Mouse (Mus musculus): ENCODE measurements around the gene Gigyf1. TPM values are rescaled to one million over a fixed set of nuclear protein-coding genes. Genes with fewer than 3 reads are reported as not detected.

Gene Gigyf1
- polyA plus RNA-seq, 1 experiment, result 21.5 TPM

DNA sequence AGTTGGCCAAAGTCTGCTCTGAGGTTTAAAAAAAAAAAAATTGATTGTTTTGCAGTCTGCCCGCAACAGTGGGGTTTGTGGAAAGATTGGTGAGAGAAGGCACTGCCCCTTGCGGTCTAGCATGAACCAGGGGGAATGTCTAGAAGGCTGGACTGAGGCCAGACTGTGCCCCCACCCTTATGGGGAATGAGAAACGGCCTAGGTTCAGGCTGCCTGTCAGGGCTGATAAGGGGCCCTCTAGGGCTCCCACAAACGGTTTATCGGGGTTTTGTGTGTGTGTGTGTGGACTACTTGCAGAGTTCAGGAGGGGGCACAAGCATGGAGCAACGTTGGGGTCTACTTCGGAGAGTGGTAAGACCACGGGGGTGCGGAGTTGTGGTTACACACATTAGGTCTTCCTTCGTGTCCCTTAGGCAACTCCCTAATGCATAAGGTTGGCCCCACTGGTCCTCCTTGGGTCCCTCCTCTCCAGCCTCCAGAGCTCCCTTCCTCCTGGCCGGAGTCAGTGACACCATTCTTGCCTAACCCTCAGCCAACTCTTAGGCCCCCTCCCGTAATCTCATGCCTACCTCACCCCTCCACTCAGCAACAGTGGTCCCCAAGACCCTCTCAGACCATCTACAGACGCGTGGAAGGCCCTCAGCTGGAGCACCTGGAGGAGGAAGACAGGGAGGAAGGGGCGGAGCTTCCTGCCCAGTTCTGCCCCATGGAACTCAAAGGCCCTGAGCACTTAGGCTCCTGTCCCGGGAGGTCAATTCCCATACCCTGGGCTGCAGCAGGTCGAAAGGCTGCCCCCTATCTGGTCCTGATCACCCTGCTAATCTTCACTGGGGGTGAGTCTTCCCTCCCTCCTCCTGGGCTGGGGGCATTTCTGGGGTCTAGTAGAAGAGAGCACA lies 52.6 kb downstream of the Gigyf1 start:
- DNase-seq (ENCODE audit: low read depth), result no peak

- DNase-seq (ENCODE audit: low read depth), result no peak
Measured at GRCm38 (mm10) chr5:137574470-137574901, 56.1 kb downstream of the Gigyf1 start.

Other genes with a start within 250 kb of the Gigyf1 start
- 1.1 and 1.2 TPM in 2 replicates for gene Ache, start 231.0 kb upstream of the Gigyf1 start, polyA plus RNA-seq (2012; rRNA removed)
- 12.7 and 18.3 TPM in 2 replicates for gene Ufsp1, start 223.9 kb upstream of the Gigyf1 start, polyA plus RNA-seq (2012; rRNA removed)
- 151 and 153 TPM in 2 replicates for gene Srrt, start 210.9 kb upstream of the Gigyf1 start, polyA plus RNA-seq (2012; rRNA removed)
- gene Trip6, start 204.1 kb upstream of the Gigyf1 start, polyA plus RNA-seq (2012; rRNA removed), result 51.2 and 56.0 TPM in 2 replicates
- gene Slc12a9, start 185.0 kb upstream of the Gigyf1 start, polyA plus RNA-seq (2012; rRNA removed), result 20.5 and 21.6 TPM in 2 replicates
- gene Ephb4, start 168.4 kb upstream of the Gigyf1 start, polyA plus RNA-seq (2012; rRNA removed), result 30.7 and 30.8 TPM in 2 replicates
- 0.20 TPM in 2 replicates for gene Zan, start 41.5 kb upstream of the Gigyf1 start, polyA plus RNA-seq (2012; rRNA removed)
- 40.5 and 48.9 TPM in 2 replicates for gene Pop7, start 16.0 kb upstream of the Gigyf1 start, polyA plus RNA-seq (2012; rRNA removed)
- gene Epo, start 14.7 kb downstream of the Gigyf1 start, polyA plus RNA-seq (2012; rRNA removed), result not detected in 2 replicates
- gene Gnb2, start 15.0 kb downstream of the Gigyf1 start, polyA plus RNA-seq (2012; rRNA removed), result 740 and 760 TPM in 2 replicates
- gene Actl6b, start 35.0 kb downstream of the Gigyf1 start, polyA plus RNA-seq (2012; rRNA removed), result 0.35 TPM in 1 of 2 replicates, not detected in the other
- 1.1 and 1.3 TPM in 2 replicates for gene Tfr2, start 51.3 kb downstream of the Gigyf1 start, polyA plus RNA-seq (2012; rRNA removed)
- 55.1 and 72.1 TPM in 2 replicates for gene Mospd3, start 82.5 kb downstream of the Gigyf1 start, polyA plus RNA-seq (2012; rRNA removed)
- 97.0 and 119 TPM in 2 replicates for gene Pcolce, start 95.2 kb downstream of the Gigyf1 start, polyA plus RNA-seq (2012; rRNA removed)
- 0.63 and 1.1 TPM in 2 replicates for gene Fbxo24, start 110.5 kb downstream of the Gigyf1 start, polyA plus RNA-seq (2012; rRNA removed)
- gene Lrch4, start 110.6 kb downstream of the Gigyf1 start, polyA plus RNA-seq (2012; rRNA removed), result 39.7 and 53.8 TPM in 2 replicates
- 21.1 and 26.1 TPM in 2 replicates for gene Gm20605, start 110.6 kb downstream of the Gigyf1 start, polyA plus RNA-seq (2012; rRNA removed)
- 55.8 and 60.8 TPM in 2 replicates for gene Sap25, start 122.8 kb downstream of the Gigyf1 start, polyA plus RNA-seq (2012; rRNA removed)
- gene Irs3, start 127.2 kb downstream of the Gigyf1 start, polyA plus RNA-seq (2012; rRNA removed), result 19.8 and 25.6 TPM in 2 replicates
- gene Agfg2, start 166.2 kb downstream of the Gigyf1 start, polyA plus RNA-seq (2012; rRNA removed), result 42.2 and 46.9 TPM in 2 replicates
- gene Nyap1, start 223.1 kb downstream of the Gigyf1 start, polyA plus RNA-seq (2012; rRNA removed), result 3.9 and 4.1 TPM in 2 replicates
- 138 and 226 TPM in 2 replicates for gene Tsc22d4, start 227.2 kb downstream of the Gigyf1 start, polyA plus RNA-seq (2012; rRNA removed)

Measured in gonadal fat pad, adult 2 months (tissue).